Mouse (Mus musculus): ENCODE measurements around the gene Fgd1.

DNA sequence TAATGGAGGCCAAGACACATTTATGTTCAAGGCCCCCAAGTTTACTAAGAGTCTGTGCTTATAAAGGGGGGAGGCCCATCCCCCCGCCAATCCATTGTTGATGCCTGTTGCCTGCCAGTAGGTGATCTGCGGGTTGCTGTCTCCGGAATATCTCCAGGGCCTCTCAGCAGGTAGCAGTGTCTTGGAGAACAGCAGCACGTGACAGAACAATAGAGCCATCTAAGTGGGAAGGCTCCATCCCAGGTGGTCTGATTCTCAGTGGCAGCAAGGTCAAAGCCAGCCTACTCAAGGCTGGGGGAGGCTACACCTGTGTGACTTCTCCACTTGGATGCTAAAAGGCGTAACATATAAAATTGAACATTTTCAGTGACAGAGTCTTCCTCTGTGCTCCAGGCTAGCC is 4.7 kb upstream of the Fgd1 start:
- TF ChIP-seq POLR2A (IDR thresholded peaks at IDR 0.05; ENCODE audit: low read depth, low read length) = no peak
- no peak for TF ChIP-seq CTCF (conservative IDR thresholded peaks at IDR 0.05; ENCODE audit: insufficient read depth, insufficient read length, low read depth, low read length)
